Mouse (Mus musculus) C2C12 (cell line): ENCODE measurements around the gene Tox2. TPM values are rescaled to one million over a fixed set of nuclear protein-coding genes. Genes with fewer than 3 reads are reported as not detected.

Experiments
- H3K27me3 ChIP-seq: one replicate; pipeline ENCODE4 v1.6.1; 2011; ENCODE audit not compliant: control insufficient read depth, insufficient read depth, insufficient read length
- H3K36me3 ChIP-seq: one replicate; pipeline ENCODE4 v1.6.1; 2011; ENCODE audit not compliant: control insufficient read depth, insufficient read depth
- H3K4me3 ChIP-seq: one replicate; pipeline ENCODE4 v1.5.1; 2011; ENCODE audit warnings: mild to moderate bottlenecking, control low read depth; ENCODE audit not compliant: poor library complexity, insufficient read depth, severe bottlenecking
- H3K79me2 ChIP-seq: one replicate; pipeline ENCODE4 v1.6.1; 2011; ENCODE audit not compliant: control insufficient read depth, insufficient read depth
- H3K79me3 ChIP-seq: one replicate; pipeline ENCODE4 v1.6.1; 2011; ENCODE audit warnings: low read depth, control low read depth
- H3ac ChIP-seq: one replicate; pipeline ENCODE3; 2011; ENCODE audit warnings: low read depth; ENCODE audit not compliant: control insufficient read depth, insufficient read length
- CEBPB ChIP-seq: IDR thresholded peaks from one replicate; pipeline ENCODE4 v1.6.1; 2011; ENCODE audit warnings: low read depth, mild to moderate bottlenecking, control low read depth, moderate library complexity
- CTCF ChIP-seq: IDR thresholded peaks from one replicate; pipeline ENCODE4 v1.5.1; 2011; ENCODE audit not compliant: control insufficient read depth, insufficient read depth, insufficient read length
- FOSL1 ChIP-seq: IDR thresholded peaks from one replicate; pipeline ENCODE4 v1.8.0; 2011; ENCODE audit warnings: mild to moderate bottlenecking, low read length; ENCODE audit not compliant: poor library complexity, insufficient read depth, severe bottlenecking
- MAX ChIP-seq: IDR thresholded peaks from one replicate; pipeline ENCODE4 v1.6.1; 2011; ENCODE audit warnings: mild to moderate bottlenecking, control low read depth
- MYOD1 ChIP-seq: IDR thresholded peaks from one replicate; pipeline ENCODE4 v1.6.1; 2011; ENCODE audit warnings: low read depth; ENCODE audit not compliant: control insufficient read depth, insufficient read length
- MYOG ChIP-seq: IDR thresholded peaks from one replicate; pipeline ENCODE4 v1.6.1; 2011; ENCODE audit not compliant: control insufficient read depth, insufficient read length; ENCODE audit errors: extremely low read depth
- USF1 ChIP-seq: IDR thresholded peaks from one replicate; pipeline ENCODE4 v1.6.1; 2011; ENCODE audit warnings: low read depth, mild to moderate bottlenecking, control low read depth, moderate library complexity
- polyA plus RNA-seq: library from polyadenylated mRNA; unstranded; fragments of >200 nt; fragmentation: generic; extraction: Trizol; gene quantifications from one replicate; pipeline ENCODE4 v1.2.1, GENCODE M21; 2012; ENCODE audit warnings: missing spikeins

Tox2 gene
- polyA plus RNA-seq, 1 experiment: 0.14 TPM

GRCm38 (mm10) chr2:163296999-163297630 lies 94.2 kb downstream of the Tox2 start:
- TF ChIP-seq MYOD1: no peak
- no peak for TF ChIP-seq CTCF
- no peak for TF ChIP-seq MAX
- no peak for TF ChIP-seq CEBPB
- no peak for TF ChIP-seq USF1
- TF ChIP-seq FOSL1: no peak
- no peak for TF ChIP-seq MYOG
- no peaks in the 10 kb centered on the region for H3K79me3 ChIP-seq
- H3K36me3 ChIP-seq: no peaks in the 10 kb centered on the region
- peaks cover 6% of the 10 kb centered on the region for H3K27me3 ChIP-seq
- H3K4me3 ChIP-seq: no peak overlapping the region
- no peaks in the 10 kb centered on the region for H3K79me2 ChIP-seq
- no peak overlapping the region for H3ac ChIP-seq

- Histone ChIP-seq H3K4me3 (no peak overlapping the region), H3K36me3 (no peaks in the 10 kb centered on the region), H3K27me3 (peaks cover 6% of the 10 kb centered on the region), H3K79me2 (no peaks in the 10 kb centered on the region), H3K79me3 (no peaks in the 10 kb centered on the region), H3ac (no peak overlapping the region)
- TF ChIP-seq MAX (no peak), MYOG (no peak), FOSL1 (no peak)
Measured at GRCm38 (mm10) chr2:163300069-163301060, 97.4 kb downstream of the Tox2 start.

DNA sequence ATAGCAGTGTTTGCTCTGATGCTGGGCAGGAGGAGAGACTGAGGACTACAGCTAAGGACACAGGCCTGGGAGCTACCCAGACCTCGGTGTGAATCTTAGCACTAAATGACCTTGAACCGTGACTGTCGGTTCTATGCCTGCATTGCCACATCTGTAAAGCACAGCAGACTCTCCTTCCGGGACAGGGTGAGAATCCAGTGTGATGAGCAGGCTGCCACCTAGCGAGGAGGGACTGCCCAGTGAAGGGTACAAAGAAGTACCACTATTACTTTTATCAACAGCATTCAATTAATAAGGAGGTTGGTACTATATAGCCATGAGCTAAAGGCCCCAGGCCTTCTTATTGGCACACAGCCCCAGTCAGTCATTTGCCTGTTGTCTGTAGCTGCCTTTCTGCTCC lies 98.7 kb downstream of the Tox2 start:
- no peaks in the 10 kb centered on the region for H3K36me3 ChIP-seq
- no peak overlapping the region for H3ac ChIP-seq
- no peaks in the 10 kb centered on the region for H3K79me2 ChIP-seq
- no peaks in the 10 kb centered on the region for H3K79me3 ChIP-seq
- TF ChIP-seq MYOD1 (no peak), FOSL1 (no peak), CTCF (no peak), USF1 (no peak), CEBPB (no peak), MAX (no peak), MYOG (no peak)
- no peak overlapping the region for H3K4me3 ChIP-seq
- H3K27me3 ChIP-seq: peaks cover 8% of the 10 kb centered on the region

GRCm38 (mm10) chr2:163303037-163303436 lies 100.1 kb downstream of the Tox2 start:
- H3K79me3 ChIP-seq: no peaks in the 10 kb centered on the region
- H3ac ChIP-seq: no peak overlapping the region
- H3K27me3 ChIP-seq: peaks cover 11% of the 10 kb centered on the region
- no peaks in the 10 kb centered on the region for H3K79me2 ChIP-seq
- no peak overlapping the region for H3K4me3 ChIP-seq
- no peaks in the 10 kb centered on the region for H3K36me3 ChIP-seq
- no peak for TF ChIP-seq CEBPB
- TF ChIP-seq MYOG: no peak
- no peak for TF ChIP-seq MYOD1
- TF ChIP-seq USF1: no peak
- no peak for TF ChIP-seq CTCF
- TF ChIP-seq MAX: no peak
- TF ChIP-seq FOSL1: no peak

DNA sequence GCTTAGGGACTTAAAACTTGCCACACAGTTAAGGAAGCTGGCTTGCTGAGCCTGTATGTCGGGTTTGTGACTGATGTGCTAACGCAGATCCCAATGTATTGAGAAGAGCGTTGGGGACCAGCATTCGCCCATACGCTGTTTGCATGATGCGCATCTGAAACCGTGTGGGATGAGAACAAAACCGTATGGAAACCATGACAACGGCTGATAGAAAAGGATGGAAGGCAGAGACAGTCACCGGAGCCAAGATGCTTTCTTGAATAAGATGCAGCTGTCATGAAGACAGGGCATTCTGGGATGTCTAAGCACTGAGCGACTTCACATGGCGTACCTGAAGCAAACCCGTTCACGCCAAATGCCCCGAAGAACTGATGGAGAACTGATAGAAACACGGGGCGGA lies 106.5 kb downstream of the Tox2 start:
- H3K36me3 ChIP-seq: no peaks in the 10 kb centered on the region
- H3K79me2 ChIP-seq: no peaks in the 10 kb centered on the region
- H3K79me3 ChIP-seq: no peaks in the 10 kb centered on the region
- H3K4me3 ChIP-seq: no peak overlapping the region
- H3ac ChIP-seq: no peak overlapping the region
- TF ChIP-seq MAX (no peak), CTCF (no peak), MYOG (no peak), FOSL1 (no peak), MYOD1 (no peak), USF1 (no peak), CEBPB (no peak)
- peaks cover 15% of the 10 kb centered on the region for H3K27me3 ChIP-seq
